Mouse (Mus musculus): ENCODE results near the gene Stx6.

DNA sequence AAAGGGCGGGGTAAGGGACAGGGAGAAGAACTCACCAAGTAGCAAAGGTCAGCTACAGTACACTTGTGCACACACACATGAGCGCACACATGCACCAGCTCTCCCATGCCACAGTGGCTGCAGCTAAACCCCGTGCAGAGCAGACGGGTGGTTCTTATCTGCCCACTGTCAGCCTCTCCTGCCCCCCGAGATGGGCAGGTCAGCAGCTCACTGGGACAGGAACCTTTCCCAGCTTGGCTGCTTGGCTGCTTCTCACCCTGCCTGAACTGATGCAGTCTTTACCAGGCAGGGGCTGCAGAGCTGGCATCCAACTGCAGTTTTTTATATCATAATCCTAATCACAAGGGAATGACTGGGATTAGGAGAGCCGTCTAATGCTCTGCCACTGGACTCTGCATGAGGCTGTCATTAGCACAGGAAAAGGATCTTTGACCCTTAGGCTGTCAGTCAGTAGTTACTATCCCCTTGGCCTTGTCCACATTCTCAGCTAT, 94.2 kb downstream of the Stx6 start:
- TF ChIP-seq CTCF (IDR thresholded peaks at IDR 0.05): no peak
- TF ChIP-seq POLR2A (IDR thresholded peaks at IDR 0.05; ENCODE audit: insufficient read depth, low read depth, low read length): no peak

All from heart, adult 2 months (tissue).